Mouse (Mus musculus) intestine, embryonic 15.5 days (tissue): ENCODE measurements around the gene Ankrd33. TPM values are rescaled to one million over a fixed set of nuclear protein-coding genes. Genes with fewer than 3 reads are reported as not detected.

ENCODE experiments used
- ATAC-seq: fragments of 200-750 bp; cut with Nextera tagmentation; 2 replicates; pipeline ENCODE4 v1.8.0; 2017; ENCODE audit warnings: moderate TSS enrichment, moderate library complexity
- H3K27ac ChIP-seq: fragments of 300-500 bp; sonication (generic); 2 replicates; pipeline ENCODE4 v1.5.1; 2015; ENCODE audit warnings: mild to moderate bottlenecking, inconsistent platforms
- H3K27me3 ChIP-seq: fragments of 300-500 bp; sonication (generic); replicated peaks from 2 replicates; pipeline ENCODE4 v1.6.1; 2015; ENCODE audit warnings: inconsistent platforms
- H3K36me3 ChIP-seq: fragments of 300-500 bp; sonication (generic); 2 replicates; pipeline ENCODE4 v1.6.1; 2015; ENCODE audit warnings: inconsistent platforms
- H3K4me1 ChIP-seq: fragments of 300-500 bp; sonication (generic); replicated peaks from 2 replicates; pipeline ENCODE4 v1.6.1; 2015; ENCODE audit warnings: inconsistent platforms
- H3K4me2 ChIP-seq: fragments of 300-500 bp; sonication (generic); replicated peaks from 2 replicates; pipeline ENCODE4 v1.6.1; 2015; ENCODE audit warnings: mild to moderate bottlenecking, inconsistent platforms
- H3K4me3 ChIP-seq: fragments of 300-500 bp; sonication (generic); replicated peaks from 2 replicates; pipeline ENCODE4 v1.5.1; 2015; ENCODE audit warnings: inconsistent platforms
- H3K9ac ChIP-seq: fragments of 300-500 bp; sonication (generic); 2 replicates; pipeline ENCODE4 v1.6.1; 2015; ENCODE audit warnings: inconsistent platforms
- H3K9me3 ChIP-seq: fragments of 300-500 bp; sonication (generic); 2 replicates; pipeline ENCODE4 v1.6.1; 2016; ENCODE audit warnings: inconsistent platforms
- WGBS: fragments of 180-500 bp; shearing (Covaris S2); methylation state at CpG from one replicate; pipeline ENCODE4 v1.1.7; 2015; 5-methylcytosine and 5-hydroxymethylcytosine counted together
- polyA plus RNA-seq: library from polyadenylated mRNA; unstranded; fragments of >200 nt; fragmentation: Nextera tagmentation; extraction: Ambion mirVana; gene quantifications from 2 replicates; pipeline ENCODE4 v1.2.1, GENCODE M21; 2015

Ankrd33 gene
- polyA plus RNA-seq, 1 experiment from 2014 or later = not detected

DNA sequence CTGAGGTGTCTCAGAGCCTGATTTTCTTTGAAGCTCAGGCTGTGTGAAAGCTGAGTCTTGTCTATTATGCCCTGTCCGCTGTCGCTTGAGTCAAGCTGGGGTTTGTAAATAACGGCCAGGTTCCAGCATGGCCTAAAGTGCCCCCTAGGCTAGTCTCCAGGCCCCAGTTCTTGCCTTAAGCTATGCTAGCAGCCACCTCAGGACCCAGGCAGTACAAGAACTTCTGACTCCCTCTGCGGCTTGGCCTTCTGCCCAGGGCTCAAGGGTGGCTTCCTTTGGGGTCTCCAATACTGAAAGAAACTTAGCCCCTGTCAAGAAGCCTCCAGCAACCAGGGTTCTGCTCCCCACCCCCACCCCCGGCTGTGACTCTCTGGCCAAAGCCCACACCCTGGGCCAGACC is 28.6 kb downstream of the Ankrd33 start:
- no peak for ATAC-seq
- 84% methylated on average over 5 of the region's 5 CpGs for WGBS
- no peaks in the 10 kb centered on the region for H3K9me3 ChIP-seq
- H3K4me2 ChIP-seq = peak overlapping the region; percentile 45
- H3K36me3 ChIP-seq = no peaks in the 10 kb centered on the region
- peaks cover 78% of the 10 kb centered on the region for H3K4me1 ChIP-seq
- no peak overlapping the region for H3K4me3 ChIP-seq
- H3K27me3 ChIP-seq = no peaks in the 10 kb centered on the region
- H3K9ac ChIP-seq = no peak overlapping the region
- peak overlapping the region; percentile 81 for H3K27ac ChIP-seq

DNA sequence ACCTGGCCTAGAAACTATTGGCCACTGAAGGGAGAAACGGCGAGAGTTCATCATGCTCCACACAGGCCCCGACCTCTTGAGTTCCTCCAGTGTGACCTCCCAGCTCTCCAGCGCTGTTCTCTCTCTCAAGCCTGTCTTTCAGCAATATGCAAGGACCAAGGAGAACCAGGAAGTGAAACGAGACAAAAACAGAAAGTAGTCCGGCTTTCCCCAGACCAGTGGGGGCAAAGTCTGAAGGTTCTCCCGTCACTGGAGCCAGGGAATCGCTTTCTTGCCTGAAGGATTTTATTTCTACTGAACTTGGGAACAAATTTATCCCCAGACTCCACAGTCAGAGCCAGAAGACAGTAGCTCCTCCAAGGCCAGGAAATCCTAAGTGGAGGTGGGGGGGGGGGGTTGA is 29.2 kb downstream of the Ankrd33 start:
- H3K9ac ChIP-seq = 0 out of 2 replicates have a peak overlapping the region, but pooled peaks have one; percentile 24
- peak; percentile 8 for ATAC-seq
- H3K4me3 ChIP-seq = peak overlapping the region; percentile 7; the same call in 1 of the 2 replicates

DNA sequence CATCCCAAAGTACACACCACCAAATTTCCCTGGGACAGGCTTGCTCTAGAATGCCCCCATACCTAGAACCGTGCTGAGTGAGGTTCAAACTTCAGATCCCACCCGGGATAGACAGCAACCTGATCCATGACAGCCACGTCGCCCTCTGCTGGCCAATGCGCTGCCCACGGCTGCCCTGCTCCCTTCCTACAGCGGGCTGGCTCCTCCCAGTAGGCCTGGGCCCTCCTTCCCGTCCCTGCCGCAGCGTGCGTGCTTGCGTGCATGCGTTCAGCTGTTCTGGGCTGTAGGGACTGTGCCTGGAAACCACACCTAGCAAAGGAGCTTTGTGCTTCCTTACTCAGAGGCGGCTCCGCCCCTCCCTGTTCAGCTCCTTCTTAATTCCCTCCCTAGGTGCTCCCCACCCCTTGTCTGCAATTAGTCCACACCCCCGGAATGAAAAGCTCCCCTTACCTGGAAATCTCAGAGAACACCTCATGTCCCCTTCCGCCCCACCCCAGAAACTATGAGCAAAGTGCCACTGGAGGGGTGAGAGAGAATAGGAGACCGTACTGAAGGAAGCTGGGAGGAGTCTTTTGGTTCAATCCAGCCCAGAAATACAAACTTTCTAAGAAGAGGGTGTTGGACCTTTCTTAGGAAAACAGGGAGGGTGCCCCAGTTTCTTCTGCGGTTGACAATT is 30.0 kb downstream of the Ankrd33 start:
- Histone ChIP-seq H3K4me1 (peaks cover 64% of the 10 kb centered on the region), H3K9ac (0 out of 2 replicates have a peak overlapping the region, but pooled peaks have one; percentile 24), H3K27ac (peak overlapping the region; percentile 81), H3K4me2 (peak overlapping the region; percentile 45), H3K27me3 (no peaks in the 10 kb centered on the region), H3K36me3 (no peaks in the 10 kb centered on the region), H3K9me3 (no peaks in the 10 kb centered on the region), H3K4me3 (peak overlapping the region; percentile 7; the same call in 1 of the 2 replicates)
- peak; percentile 96 for ATAC-seq
- 6% methylated on average over 19 of the region's 19 CpGs for WGBS

More for the DNA sequence above, 29.2 kb downstream of the Ankrd33 start:
- Histone ChIP-seq H3K27ac (peak overlapping the region; percentile 81), H3K9me3 (no peaks in the 10 kb centered on the region), H3K27me3 (no peaks in the 10 kb centered on the region), H3K4me1 (peaks cover 72% of the 10 kb centered on the region), H3K36me3 (no peaks in the 10 kb centered on the region), H3K4me2 (peak overlapping the region; percentile 45)
- 63% methylated on average over 8 of the region's 8 CpGs for WGBS

DNA sequence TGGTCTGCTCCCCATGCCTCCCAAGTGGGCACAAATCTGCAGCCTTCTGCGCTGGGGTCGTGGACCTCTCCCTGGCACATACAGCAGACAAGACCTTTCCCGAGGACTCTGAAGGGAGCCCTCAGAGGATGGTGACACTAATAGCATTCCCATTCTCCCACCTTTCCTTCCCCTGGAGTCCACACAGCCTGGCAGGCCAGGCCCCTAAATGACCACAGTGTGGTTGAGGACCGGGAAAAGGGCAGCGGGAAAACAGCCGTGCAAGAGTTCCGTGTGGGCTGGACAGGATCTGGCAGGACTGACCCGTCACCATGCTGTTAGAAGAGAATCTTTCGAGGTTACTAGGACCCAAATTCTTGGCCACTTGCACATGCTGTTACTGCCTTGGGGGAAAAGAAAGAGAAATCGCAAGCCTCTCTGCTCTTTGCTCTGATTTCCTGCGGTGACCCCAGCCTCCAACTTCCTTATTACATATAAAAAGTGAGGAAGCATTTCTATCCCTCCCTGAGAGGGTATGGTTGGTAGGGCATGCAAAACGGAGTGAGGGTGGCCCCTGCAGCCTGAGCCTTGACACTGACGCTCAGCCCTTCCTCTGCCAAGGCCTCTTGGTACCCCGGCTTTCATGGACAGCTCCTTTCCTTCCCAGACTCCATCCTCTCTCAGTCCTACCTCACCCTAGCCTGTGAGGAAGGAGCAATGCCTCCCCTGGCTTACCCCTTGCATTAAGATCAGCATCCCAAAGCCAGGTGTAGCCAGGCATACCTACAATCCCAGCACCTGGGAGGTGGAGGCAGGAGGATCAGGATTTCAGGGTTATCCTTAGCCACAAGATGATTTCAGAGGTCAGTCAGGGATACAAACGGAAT is 30.8 kb downstream of the Ankrd33 start:
- H3K27ac ChIP-seq = peak overlapping the region; percentile 81
- H3K4me3 ChIP-seq = no peak overlapping the region
- WGBS = 56% methylated on average over 15 of the region's 15 CpGs
- ATAC-seq = no peak; the same call in 1 of the 2 replicates
- H3K36me3 ChIP-seq = no peaks in the 10 kb centered on the region
- H3K4me2 ChIP-seq = peak overlapping the region; percentile 45
- H3K9ac ChIP-seq = no peak overlapping the region
- H3K27me3 ChIP-seq = no peaks in the 10 kb centered on the region
- H3K4me1 ChIP-seq = peaks cover 60% of the 10 kb centered on the region
- no peaks in the 10 kb centered on the region for H3K9me3 ChIP-seq

DNA sequence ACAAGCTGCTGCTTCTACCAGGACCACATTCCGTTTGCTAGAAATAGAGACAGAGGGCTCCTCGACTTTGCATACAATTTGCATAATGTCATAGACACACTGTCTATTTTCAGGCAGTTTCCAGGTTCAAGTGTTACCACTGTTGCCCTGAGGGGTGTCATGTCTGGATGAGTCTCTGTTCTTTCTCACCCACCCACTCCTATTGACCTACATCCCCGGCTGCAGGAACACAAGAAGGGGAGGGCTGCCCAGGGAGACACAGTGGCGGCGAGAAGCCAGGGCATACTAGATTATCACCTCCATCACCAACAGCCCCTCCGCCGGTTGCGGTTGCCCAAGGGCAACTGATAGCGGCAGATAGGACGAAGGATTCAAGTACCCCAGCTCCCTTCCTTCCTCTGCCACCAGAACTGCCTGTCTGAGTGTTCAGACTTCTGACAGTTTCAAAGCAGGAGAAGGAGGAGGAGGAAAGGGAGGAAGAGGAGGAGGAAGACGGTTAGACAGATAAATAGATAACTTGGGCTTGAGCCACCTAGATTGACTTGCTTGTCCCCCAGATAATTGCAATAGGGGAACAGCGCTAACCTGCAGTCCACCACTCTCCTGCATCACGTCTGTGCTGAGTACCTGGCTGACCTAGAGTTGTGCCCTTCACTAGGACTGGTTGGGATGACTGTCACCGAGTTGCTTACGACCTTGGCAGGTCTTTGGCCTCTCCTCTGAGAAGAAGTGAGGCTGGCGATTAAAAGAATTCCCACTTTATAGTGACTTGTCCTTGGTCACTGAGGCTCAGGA is 31.8 kb downstream of the Ankrd33 start:
- Histone ChIP-seq H3K4me1 (peaks cover 55% of the 10 kb centered on the region), H3K9me3 (no peaks in the 10 kb centered on the region), H3K4me2 (0 out of 2 replicates have a peak overlapping the region, but pooled peaks have one; percentile 5), H3K9ac (no peak overlapping the region), H3K27ac (peak overlapping the region; percentile 29; the same call in 1 of the 2 replicates), H3K4me3 (no peak overlapping the region), H3K27me3 (no peaks in the 10 kb centered on the region), H3K36me3 (no peaks in the 10 kb centered on the region)
- 62% methylated on average over 16 of the region's 16 CpGs for WGBS
- no peak for ATAC-seq

DNA sequence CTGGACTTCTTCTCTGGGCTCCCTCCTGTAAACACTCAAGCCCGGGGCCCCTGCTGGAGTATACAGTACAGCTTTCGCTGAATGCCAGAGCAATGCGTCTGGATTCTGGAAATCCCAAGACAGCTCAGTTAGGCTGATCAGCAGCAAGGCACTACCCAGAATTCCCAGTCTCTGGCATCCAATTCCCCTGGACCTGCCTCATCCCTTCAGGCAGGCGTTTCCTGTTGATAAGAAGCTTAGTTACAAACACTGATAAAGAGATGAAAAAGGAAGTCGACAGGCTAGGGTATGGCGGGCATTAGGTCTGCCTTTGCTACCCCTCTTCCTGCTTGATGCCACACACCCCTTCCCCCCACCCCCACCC is 32.3 kb downstream of the Ankrd33 start:
- peaks cover 51% of the 10 kb centered on the region for H3K4me1 ChIP-seq
- 17% methylated on average over 6 of the region's 6 CpGs for WGBS

DNA sequence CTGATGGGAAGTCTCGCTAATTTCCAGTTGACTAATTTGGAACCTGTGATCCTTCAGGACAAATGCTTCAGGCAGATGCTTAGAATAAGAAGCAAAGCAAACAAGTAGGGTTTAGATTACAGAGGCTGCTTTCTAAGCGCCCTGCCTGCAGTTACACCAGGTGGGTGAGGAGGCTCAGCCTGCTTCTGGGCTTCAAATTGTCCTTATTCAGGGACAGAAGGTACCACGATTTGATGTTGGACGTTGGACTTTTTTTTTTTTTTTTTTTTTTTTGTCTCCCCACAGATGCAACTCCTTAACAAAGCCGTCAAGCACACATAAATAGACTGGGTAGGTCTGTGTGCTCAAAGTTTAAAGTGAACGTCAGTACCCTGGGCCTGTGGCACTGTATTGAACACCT is 33.0 kb downstream of the Ankrd33 start:
- no peak overlapping the region for H3K4me3 ChIP-seq
- no peak overlapping the region for H3K4me2 ChIP-seq
- H3K9me3 ChIP-seq = no peaks in the 10 kb centered on the region
- no peak overlapping the region for H3K9ac ChIP-seq
- 65% methylated on average over 6 of the region's 6 CpGs for WGBS
- no peaks in the 10 kb centered on the region for H3K27me3 ChIP-seq
- no peaks in the 10 kb centered on the region for H3K36me3 ChIP-seq
- peaks cover 44% of the 10 kb centered on the region for H3K4me1 ChIP-seq
- ATAC-seq = no peak
- 0 out of 2 replicates have a peak overlapping the region, but pooled peaks have one; percentile 29 for H3K27ac ChIP-seq

More for the DNA sequence above, 32.3 kb downstream of the Ankrd33 start:
- ATAC-seq = no peak
- Histone ChIP-seq H3K9me3 (no peaks in the 10 kb centered on the region), H3K9ac (no peak overlapping the region), H3K4me3 (no peak overlapping the region), H3K27ac (0 out of 2 replicates have a peak overlapping the region, but pooled peaks have one; percentile 29), H3K4me2 (0 out of 2 replicates have a peak overlapping the region, but pooled peaks have one; percentile 5), H3K27me3 (no peaks in the 10 kb centered on the region), H3K36me3 (no peaks in the 10 kb centered on the region)

DNA sequence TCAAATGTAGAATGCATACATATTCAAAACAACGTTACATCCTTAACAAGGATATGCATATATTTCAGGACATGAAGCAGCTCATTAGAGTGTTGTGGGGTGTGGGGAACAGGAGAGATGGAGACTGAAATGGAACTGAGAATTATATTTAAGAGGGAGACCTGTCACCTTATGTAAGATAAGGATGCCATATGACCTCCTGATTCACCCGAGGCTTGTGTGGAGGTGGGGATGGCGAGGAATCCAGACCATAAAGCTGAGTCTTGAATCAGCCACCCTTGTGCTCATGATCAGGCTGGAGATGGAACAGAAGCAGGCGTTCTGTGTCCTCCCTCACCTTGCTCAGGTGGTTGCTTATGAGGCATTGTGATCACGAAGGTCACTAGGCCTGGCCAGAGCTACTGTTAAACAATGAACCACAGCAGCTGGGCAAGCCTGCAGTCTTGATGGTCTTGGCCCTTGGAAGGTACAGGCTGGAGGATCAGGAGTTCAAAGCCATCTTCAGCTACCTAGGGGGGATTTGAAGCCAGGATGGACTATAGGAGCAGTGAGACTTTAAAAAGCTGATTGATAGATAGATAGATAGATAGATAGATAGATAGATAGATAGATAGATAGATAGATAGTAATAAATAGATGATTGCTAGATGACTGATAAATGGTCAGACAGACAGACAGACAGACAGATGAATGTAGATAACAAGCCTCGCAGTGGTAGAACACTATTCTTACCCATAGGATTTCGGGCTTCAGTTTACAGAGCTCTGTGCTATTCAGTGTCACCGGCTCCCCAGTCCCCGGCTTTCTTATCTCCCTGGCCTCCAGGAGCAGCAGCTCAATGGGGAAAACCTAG is 36.1 kb downstream of the Ankrd33 start:
- no peaks in the 10 kb centered on the region for H3K27me3 ChIP-seq
- no peak overlapping the region for H3K4me3 ChIP-seq
- 71% methylated on average over 9 of the region's 9 CpGs for WGBS
- H3K4me1 ChIP-seq = peaks cover 17% of the 10 kb centered on the region
- H3K9ac ChIP-seq = no peak overlapping the region
- no peak for ATAC-seq
- no peak overlapping the region for H3K4me2 ChIP-seq
- no peaks in the 10 kb centered on the region for H3K36me3 ChIP-seq
- no peaks in the 10 kb centered on the region for H3K9me3 ChIP-seq
- H3K27ac ChIP-seq = no peak overlapping the region

DNA sequence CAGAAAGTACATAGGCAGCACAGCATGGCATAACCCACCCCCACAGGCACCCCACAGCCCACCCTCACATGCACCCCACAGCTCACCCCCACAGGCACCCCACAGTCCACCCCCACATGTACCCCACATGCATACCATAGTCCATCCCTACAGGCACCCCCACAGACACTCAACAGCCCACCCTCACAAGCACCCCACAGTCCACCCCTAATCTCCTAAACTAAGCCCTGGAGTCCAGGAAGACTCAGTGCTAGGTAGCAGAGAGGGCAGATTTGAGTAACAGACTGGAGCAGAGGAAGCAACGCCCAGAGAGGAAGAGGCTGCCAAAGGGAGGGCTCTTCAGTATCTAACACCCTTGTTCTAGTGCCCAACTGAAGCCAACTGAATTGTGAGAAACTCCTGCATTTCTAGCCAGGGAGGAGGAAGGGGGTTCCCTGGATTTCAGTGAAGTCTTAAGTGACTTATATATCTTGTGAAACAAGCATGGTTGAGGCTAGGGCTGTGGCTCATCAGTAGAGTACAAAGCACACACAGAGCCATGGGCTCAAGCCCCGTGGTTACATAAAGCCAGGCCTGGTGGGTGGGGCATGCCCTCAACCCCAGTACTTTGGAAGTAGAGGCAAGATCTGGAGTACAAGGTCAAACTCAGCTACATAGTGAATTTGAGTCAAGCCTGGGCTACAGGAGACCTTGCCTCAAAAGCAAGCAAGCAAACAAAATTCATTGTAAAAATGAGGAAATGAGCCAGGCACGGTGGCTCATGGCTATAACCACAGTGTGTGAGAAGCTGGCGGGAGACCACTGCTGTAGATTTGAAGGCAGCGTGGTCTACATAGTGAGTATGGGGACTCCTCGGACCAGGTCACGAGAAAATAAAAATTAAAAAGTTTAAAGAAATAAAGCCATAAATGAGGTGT is 39.4 kb downstream of the Ankrd33 start:
- Histone ChIP-seq H3K9ac (no peak overlapping the region), H3K27me3 (no peaks in the 10 kb centered on the region), H3K9me3 (no peaks in the 10 kb centered on the region), H3K27ac (no peak overlapping the region), H3K36me3 (no peaks in the 10 kb centered on the region), H3K4me1 (no peaks in the 10 kb centered on the region), H3K4me2 (no peak overlapping the region), H3K4me3 (no peak overlapping the region)
- ATAC-seq = no peak
- WGBS = 78% methylated on average over 7 of the region's 7 CpGs

DNA sequence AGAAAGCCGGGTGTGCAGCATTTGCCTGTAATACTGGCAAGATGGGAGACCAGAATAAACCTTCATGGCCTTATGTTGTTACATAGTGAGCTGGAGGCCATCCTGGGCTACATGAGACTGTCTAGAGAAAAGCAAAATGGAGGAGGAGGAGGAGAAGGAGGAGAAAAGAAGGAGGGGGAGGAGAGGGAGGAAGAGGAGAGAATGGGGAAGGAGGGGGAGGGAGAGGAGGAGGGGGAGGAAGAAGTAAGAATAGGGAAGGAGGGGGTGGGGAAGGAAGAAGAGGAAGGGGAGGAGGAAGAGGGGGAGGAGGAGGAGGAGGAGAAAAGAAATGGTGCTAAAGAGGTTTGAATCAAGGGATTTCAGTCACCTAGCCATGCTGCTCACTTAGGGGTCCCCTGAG is 44.6 kb downstream of the Ankrd33 start:
- Histone ChIP-seq H3K9ac (no peak overlapping the region), H3K36me3 (no peaks in the 10 kb centered on the region), H3K27ac (no peak overlapping the region), H3K9me3 (no peaks in the 10 kb centered on the region), H3K4me2 (no peak overlapping the region), H3K27me3 (no peaks in the 10 kb centered on the region), H3K4me3 (no peak overlapping the region), H3K4me1 (peaks cover 40% of the 10 kb centered on the region)
- 29% methylated on average over 1 of the region's 1 CpGs for WGBS
- no peak for ATAC-seq
